Mouse (Mus musculus) spleen, adult 2 months (tissue): ENCODE measurements around the gene Rpa1. TPM values are rescaled to one million over a fixed set of nuclear protein-coding genes. Genes with fewer than 3 reads are reported as not detected.

Experiments used
- DNase-seq, 2 experiments: peaks; one replicate each; pipeline versions ENCODE4 v3.0.0 to v3.0.0-alpha.2; 2012 to 2021; ENCODE audit warnings: low spot score in 2 of 2, low read depth in 1 of 2
- H3K27ac ChIP-seq: fragments of 200-500 bp; 2 replicates; pipeline ENCODE4 v1.5.1; 2012; ENCODE audit warnings: low read length, inconsistent platforms; ENCODE audit not compliant: insufficient read depth
- H3K27me3 ChIP-seq: fragments of 200-500 bp; 2 replicates; pipeline ENCODE4 v1.6.1; 2012; ENCODE audit warnings: mild to moderate bottlenecking, moderate library complexity, low read length, inconsistent platforms; ENCODE audit not compliant: control insufficient read depth, insufficient read depth
- H3K36me3 ChIP-seq: fragments of 200-500 bp; 2 replicates; pipeline ENCODE4 v1.6.1; 2012; ENCODE audit warnings: mild to moderate bottlenecking, low read length, inconsistent platforms; ENCODE audit not compliant: control insufficient read depth, insufficient read depth
- H3K4me1 ChIP-seq: fragments of 200-500 bp; 2 replicates; pipeline ENCODE4 v1.6.1; 2011; ENCODE audit warnings: inconsistent platforms; ENCODE audit not compliant: control insufficient read depth, insufficient read depth, insufficient read length
- H3K4me3 ChIP-seq: fragments of 200-500 bp; 2 replicates; pipeline ENCODE4 v1.5.1; 2011; ENCODE audit warnings: mild to moderate bottlenecking, inconsistent platforms; ENCODE audit not compliant: insufficient read depth, insufficient read length; ENCODE audit errors: extremely low read depth
- CTCF ChIP-seq: fragments of 200-500 bp; IDR thresholded peaks from 2 replicates; pipeline ENCODE4 v1.5.1; 2011; ENCODE audit warnings: mild to moderate bottlenecking, inconsistent platforms; ENCODE audit not compliant: insufficient read depth, insufficient read length, insufficient replicate concordance; ENCODE audit errors: extremely low read depth
- POLR2A ChIP-seq: fragments of 200-500 bp; IDR thresholded peaks from 2 replicates; pipeline ENCODE4 v1.6.1; 2011; ENCODE audit warnings: low read depth, low read length, inconsistent platforms
- WGBS: fragments of 180-500 bp; shearing (Covaris S2); methylation state at CpG from one replicate; pipeline ENCODE4 v1.1.7; 2018; 5-methylcytosine and 5-hydroxymethylcytosine counted together
- polyA plus RNA-seq: library from polyadenylated mRNA; depleted of rRNA; stranded (reverse); fragments of >200 nt; gene quantifications from 2 replicates; pipeline ENCODE4 v1.2.3, GENCODE M21; 2012

Gene Rpa1
- polyA plus RNA-seq, 1 experiment, result 23.6 TPM

- H3K27me3 ChIP-seq, result no peaks in the 10 kb centered on the region
- WGBS, result 87% methylated on average over 16 of the region's 16 CpGs
- no peak overlapping the region for H3K4me3 ChIP-seq
- H3K27ac ChIP-seq, result peak overlapping the region; percentile 23; the same call in 1 of the 2 replicates
- H3K4me1 ChIP-seq, result peaks cover 7% of the 10 kb centered on the region; the same call in 1 of the 2 replicates
- H3K36me3 ChIP-seq, result peaks cover 6% of the 10 kb centered on the region
- TF ChIP-seq POLR2A, result no peak
- TF ChIP-seq CTCF, result no peak
- DNase-seq, result no peak
Observed at GRCm38 (mm10) chr11:75325116-75325968, 22.8 kb downstream of the Rpa1 start.

DNA sequence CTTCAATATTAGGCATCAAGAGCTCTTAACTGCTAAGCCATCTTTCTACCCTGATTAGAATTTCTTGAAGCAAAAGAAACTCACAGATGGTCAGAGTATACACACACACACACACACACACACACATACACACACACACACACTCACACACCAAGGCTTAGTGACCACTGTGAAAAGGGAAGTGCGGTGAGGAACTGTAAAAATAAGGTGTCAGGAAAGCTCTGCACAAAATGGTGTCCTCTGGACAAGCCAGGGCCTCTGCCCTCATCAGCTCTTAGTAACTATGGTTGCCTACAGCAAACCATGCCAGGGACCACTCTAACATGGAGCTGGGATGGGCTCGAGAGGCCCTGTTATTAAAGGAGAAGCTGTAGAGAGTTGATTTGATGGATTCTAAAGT lies 23.7 kb downstream of the Rpa1 start:
- no peaks in the 10 kb centered on the region for H3K27me3 ChIP-seq
- H3K4me1 ChIP-seq, result peaks cover 7% of the 10 kb centered on the region; the same call in 1 of the 2 replicates
- H3K36me3 ChIP-seq, result peaks cover 6% of the 10 kb centered on the region
- no peak for TF ChIP-seq CTCF
- TF ChIP-seq POLR2A, result no peak
- 91% methylated on average over 2 of the region's 2 CpGs for WGBS
- no peak overlapping the region for H3K27ac ChIP-seq
- H3K4me3 ChIP-seq, result no peak overlapping the region
- no peak for DNase-seq

GRCm38 (mm10) chr11:75323326-75323737 lies 24.8 kb downstream of the Rpa1 start:
- H3K27me3 ChIP-seq, result no peaks in the 10 kb centered on the region
- H3K36me3 ChIP-seq, result peaks cover 5% of the 10 kb centered on the region
- no peak overlapping the region for H3K4me3 ChIP-seq
- WGBS, result 82% methylated on average over 8 of the region's 8 CpGs
- H3K27ac ChIP-seq, result no peak overlapping the region
- DNase-seq, result no peak
- TF ChIP-seq CTCF (no peak), POLR2A (no peak)
- H3K4me1 ChIP-seq, result peaks cover 7% of the 10 kb centered on the region; the same call in 1 of the 2 replicates

DNA sequence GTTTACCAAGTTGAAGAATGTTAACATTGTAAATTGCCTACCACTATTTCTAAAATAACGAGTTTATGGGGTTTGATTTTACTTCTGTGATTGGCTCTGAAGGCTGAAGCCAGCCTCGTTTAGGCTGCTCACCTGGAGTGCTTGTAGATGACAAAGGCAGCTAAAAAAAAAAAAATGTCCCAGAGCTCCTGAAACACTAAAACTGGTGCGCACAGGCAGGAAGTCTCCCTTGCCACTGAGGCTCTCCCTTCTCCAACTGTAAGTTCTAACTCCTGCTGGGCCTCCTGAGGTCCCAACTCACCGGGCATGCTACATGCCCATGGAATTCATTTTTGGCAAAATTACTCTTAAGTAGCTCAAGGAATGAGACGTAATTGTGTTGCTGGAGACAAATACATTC lies 28.9 kb downstream of the Rpa1 start:
- TF ChIP-seq POLR2A (no peak), CTCF (no peak)
- no peak for DNase-seq
- no peaks in the 10 kb centered on the region; the same call in 1 of the 2 replicates for H3K4me1 ChIP-seq
- peaks cover 19% of the 10 kb centered on the region for H3K36me3 ChIP-seq
- 75% methylated on average over 5 of the region's 5 CpGs for WGBS
- H3K27me3 ChIP-seq, result no peaks in the 10 kb centered on the region
- H3K4me3 ChIP-seq, result no peak overlapping the region
- peak overlapping the region; percentile 44 for H3K27ac ChIP-seq

GRCm38 (mm10) chr11:75318351-75319221 lies 29.5 kb downstream of the Rpa1 start:
- Histone ChIP-seq H3K36me3 (peaks cover 25% of the 10 kb centered on the region), H3K27me3 (no peaks in the 10 kb centered on the region), H3K4me3 (no peak overlapping the region), H3K4me1 (no peaks in the 10 kb centered on the region), H3K27ac (peak overlapping the region; percentile 68)
- peak in 1 of 2 experiments; percentile 57 for DNase-seq
- WGBS, result 74% methylated on average over 14 of the region's 14 CpGs
- TF ChIP-seq CTCF, result no peak
- no peak for TF ChIP-seq POLR2A

- no peak overlapping the region for H3K27ac ChIP-seq
- H3K4me1 ChIP-seq, result no peaks in the 10 kb centered on the region
- peaks cover 64% of the 10 kb centered on the region for H3K36me3 ChIP-seq
- DNase-seq, result no peak
- no peak overlapping the region for H3K4me3 ChIP-seq
- 87% methylated on average over 8 of the region's 8 CpGs for WGBS
- no peak for TF ChIP-seq POLR2A
- TF ChIP-seq CTCF, result no peak
- no peaks in the 10 kb centered on the region for H3K27me3 ChIP-seq
Observed at GRCm38 (mm10) chr11:75313834-75314233, 34.3 kb downstream of the Rpa1 start.
